Mouse (Mus musculus) ES-E14 (cell line): Measurements from ENCODE around the gene Slc44a4.
"Not testable (repeated sequence)": the region's sequence is repeated elsewhere in the genome, so short reads cannot be mapped to it uniquely, and the experiment has no call there.

Experiments used
- HCFC1 ChIP-seq: IDR thresholded peaks from 2 replicates; pipeline ENCODE4 v1.6.1; 2012; ENCODE audit warnings: low read length, inconsistent platforms, borderline replicate concordance; ENCODE audit not compliant: insufficient read depth
- ZC3H11A ChIP-seq: IDR thresholded peaks from 2 replicates; pipeline ENCODE4 v1.6.1; 2012; ENCODE audit warnings: low read depth, mild to moderate bottlenecking, inconsistent platforms, low read length, borderline replicate concordance

- not testable (repeated sequence) for TF ChIP-seq ZC3H11A, HCFC1
These were observed 57.9 kb downstream of the Slc44a4 start, which contains the start of the genes Hspa1a and Hspa1l for GRCm38 (mm10) chr17:34972069-34972749.
